Mouse (Mus musculus) right cerebral cortex, postnatal 10 days (tissue): ENCODE measurements around the gene Adamts9.
A peak's percentile ranks its signal among the peaks of the same experiment; 100 is the strongest.

ENCODE experiments used
- DNase-seq, 2 experiments: peaks; one replicate each; pipeline ENCODE4 v3.0.0; 2021; ENCODE audit warnings: low spot score in 2 of 2

Gene Adamts9

DNA sequence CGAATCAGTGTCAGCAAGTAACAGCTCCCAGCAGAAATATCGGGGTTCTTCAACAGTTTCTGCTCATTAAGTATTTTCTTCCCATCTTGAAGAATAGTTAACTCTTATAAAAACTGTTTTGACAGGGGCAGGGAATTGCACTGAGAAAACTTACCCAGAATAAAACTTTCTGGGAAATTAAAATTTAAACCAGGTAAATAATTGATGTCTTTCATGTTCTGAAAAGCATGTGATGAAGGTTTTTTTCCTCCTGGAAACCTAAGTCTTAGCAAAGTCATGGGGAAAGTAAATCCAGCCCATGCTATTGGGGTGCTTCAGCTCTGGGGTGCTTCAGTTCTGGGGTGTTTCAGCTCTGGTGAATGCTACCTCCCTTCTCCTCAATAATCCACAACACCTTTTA is 132.7 kb downstream of the Adamts9 start:
- DNase-seq: no peak

DNA sequence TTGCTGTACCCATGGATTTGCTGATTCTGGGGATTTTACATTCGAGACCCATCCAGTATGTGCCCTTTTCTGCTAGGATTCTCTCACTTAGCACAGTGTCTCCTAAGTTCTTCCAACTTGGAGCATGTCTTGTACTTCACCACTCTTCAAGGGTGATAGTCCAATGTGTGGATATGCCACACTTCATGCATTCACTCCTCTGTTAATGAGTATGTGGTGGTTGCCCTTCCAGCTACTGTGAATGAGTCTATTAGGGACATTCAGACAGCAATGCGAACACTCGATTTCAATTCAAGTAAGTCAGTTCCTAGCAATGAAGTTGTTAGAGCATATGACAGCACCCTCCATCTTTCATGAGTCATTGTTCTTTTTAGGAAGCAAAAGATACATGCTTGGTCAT is 133.5 kb downstream of the Adamts9 start:
- no peak for DNase-seq

DNA sequence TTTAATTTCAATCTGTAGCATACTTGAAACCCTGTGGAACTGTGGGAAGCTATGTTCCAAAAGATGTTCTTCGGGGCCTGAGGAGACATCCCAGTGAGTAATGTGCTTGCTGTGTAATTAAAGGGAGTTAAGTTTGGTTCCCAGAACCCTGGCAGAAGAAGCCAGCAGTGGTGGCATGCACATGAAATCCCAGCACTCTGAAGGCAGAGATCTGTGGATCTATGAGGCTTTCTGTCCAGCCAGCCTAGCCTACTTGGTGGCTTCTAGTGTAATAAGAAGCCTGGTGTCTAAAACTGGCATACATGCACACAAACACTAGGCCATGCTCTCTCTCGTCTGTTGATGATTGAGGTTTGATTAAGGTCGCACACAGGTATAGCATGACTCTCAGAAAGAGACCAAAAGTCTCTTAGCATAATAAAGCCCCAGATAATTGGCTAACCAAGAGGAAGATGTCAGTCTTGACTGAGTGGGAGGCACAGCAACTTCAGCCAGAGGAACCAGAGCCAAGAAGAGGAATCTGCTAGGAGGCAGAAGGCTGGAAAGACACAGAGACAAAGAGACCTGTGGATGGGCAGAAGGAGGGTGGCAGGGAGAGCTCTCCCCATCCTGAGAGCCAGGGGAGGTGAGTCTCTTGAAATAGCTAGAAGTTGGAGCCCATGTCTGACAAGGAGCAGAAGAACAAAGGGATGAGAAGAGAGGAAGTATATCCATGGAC is 138.9 kb downstream of the Adamts9 start:
- no peak for DNase-seq

DNA sequence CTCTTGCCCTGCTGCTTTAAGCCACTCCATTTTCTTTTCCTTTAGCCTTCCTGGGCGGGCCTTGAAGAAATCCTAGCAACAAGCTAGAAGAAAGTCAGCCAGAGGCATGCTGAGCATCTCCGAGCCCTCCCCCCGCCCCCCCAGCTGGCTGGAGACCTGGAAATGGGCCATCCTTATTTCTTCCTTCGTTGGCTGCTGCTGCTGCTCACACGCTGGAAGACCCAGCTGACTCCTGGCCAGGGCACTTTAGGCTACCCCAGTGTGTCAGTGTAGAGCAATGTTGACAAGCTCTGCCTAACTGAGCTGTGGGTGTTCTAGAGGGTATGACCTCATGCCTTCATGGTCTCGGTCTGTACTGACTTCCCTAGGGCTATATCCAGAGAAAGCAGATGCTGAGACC is 140.1 kb downstream of the Adamts9 start:
- peak; percentile 45 to 52 for DNase-seq

DNA sequence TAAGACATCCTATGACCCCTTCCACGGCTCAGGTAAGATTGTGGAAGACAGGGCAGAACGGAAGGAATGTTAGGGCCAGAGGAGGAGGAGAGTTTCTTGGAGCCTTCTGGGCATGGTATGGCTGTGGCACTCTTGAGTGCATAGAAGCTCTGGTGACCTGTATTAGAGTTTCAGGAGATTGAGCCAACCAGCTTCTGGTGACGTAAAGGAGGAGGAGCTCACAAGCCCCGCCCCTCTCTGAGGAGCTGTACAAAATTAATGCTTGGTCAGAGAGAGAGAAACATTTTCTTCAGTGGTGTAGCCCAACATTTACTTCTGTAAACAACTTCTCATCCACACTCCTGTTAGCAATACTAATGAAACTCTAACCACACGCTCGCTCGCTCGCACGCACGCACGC is 140.9 kb downstream of the Adamts9 start:
- DNase-seq: no peak

DNA sequence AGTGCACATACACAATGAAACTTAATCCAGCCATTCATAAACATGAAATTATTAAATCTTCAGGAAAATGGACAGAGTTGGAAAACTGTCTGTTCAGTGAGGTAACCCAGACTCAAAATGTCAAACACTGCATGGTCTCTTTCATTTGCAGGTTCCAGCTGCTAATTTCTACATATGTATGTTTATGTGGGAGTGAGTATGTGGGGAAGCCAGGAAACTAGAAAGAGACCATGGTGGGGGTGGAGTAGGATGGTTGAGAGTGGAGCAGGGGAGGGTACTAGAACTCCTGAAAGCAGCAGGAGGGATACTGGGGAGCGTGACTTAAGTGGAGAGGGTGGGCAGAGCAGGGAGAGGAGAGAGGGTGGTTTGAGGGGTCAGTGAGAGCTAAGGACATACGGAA is 141.8 kb downstream of the Adamts9 start:
- DNase-seq: no peak

DNA sequence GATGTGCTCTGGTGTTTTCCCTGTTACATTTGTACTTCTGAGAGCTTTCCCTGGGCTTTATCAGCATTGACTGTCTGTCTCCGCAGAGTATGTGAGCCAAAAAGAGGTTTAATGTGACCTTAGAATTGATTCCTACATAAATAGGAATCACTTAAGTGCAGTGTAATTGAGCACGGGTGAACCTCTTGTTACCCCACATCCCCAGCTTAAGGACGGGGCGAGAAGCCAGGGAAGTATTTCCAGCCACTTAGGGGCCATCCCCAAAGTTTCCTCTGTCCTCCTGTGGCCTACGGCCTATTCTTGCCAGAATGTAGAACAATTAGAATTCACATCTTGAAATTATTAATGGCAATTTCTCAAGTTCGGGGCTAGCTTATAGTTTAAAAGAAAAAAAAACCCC is 149.5 kb downstream of the Adamts9 start:
- DNase-seq: no peak

DNA sequence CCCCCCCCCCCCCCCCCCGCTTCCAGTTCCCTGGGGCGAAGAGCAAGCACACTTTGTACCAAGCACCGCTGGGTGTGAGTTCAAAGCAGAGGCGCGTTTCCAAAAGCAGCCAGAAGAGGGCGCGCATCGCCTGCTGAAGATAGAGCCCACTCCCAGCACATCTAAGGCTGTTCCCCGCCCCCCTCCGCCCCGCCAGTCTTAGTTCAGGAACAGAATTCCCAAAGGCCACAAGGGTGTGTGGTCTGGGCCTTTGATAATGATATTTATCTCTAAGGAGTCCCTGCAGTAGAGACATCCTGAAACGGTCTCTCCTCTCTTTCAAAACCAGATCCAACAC is 155.9 kb downstream of the Adamts9 start:
- DNase-seq: peak; percentile 90 to 92

DNA sequence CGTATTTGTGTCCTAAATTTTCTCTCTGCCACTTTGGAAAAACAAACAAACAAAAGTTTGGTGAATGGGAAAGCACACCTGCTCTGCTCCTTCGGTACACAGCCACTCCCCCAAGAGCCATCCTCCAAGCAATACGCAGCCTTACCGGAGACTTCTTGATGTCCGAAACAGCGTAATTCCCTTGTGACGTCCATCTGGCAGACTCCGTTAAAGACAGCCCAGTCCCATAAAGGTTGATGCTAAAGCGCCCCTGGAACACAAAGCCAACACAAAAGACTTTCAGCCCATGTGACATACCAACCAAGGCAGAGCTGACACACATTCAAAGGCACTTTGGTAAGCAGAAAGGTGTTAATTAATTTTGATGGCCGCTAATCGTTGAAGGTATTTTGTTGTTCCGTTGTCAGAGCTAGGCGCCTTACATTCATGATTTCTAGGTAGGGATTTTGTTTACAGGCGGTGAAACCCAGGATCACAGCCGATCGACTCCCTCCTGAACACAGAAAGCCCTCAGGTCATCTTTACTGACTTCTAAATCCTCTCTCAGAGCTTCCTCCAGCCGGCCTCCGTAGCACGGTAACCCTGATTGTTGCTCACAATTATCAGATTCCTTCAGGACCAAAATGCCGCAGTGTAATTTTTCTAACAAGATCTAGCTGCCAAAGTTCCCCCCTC is 156.5 kb downstream of the Adamts9 start:
- no peak for DNase-seq

DNA sequence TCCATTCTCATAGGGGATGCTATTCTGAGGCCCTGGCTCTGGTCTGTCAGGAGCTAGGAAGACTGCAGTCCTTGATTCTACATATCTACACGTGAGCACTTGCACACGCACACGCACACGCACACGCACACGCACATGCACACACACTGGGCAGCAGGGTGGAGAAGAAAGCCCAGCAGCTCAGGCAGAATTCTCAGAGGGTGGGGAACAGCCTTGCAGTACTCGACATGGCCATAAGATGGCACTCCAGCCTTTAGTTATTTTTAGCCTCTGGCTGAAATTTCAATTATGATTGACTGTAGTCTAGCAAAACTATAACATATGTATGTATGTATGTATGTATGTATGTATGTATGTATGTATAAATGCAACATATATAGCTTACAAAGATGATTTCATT is 158.5 kb downstream of the Adamts9 start:
- peak; percentile 52 to 73 for DNase-seq

DNA sequence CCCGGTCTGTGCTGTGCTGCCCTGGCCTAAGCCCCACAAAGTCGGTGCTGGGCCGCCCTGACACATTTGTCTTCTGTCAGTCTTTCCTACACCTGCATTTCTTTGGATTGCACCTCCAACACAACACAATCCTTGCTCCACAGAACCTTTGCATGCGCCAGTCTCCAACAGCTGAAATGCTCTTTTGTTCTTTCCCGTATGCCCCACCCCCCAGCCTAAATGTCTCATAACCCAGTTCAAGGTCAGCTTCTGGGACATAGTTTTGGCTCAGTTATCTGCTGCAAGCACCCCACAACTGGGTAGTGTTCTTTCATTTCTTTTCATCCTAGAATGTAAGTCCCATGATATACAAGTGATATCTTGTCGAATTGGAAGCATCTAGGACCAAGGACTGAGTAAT is 161.8 kb downstream of the Adamts9 start:
- DNase-seq: no peak

DNA sequence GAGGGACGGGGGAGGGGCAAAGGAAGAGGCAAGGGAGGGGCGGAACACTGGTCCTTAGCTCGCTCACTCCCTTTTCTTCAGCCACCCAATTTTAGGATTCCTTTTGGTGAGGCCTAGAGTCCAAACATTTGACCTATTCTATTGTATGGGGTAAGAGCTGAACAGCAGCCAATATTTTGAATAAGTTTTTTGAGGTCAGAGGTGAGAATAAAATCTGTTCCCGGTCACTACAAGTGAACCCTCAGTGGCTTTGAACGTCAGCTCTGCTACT is 163.4 kb downstream of the Adamts9 start:
- no peak for DNase-seq

DNA sequence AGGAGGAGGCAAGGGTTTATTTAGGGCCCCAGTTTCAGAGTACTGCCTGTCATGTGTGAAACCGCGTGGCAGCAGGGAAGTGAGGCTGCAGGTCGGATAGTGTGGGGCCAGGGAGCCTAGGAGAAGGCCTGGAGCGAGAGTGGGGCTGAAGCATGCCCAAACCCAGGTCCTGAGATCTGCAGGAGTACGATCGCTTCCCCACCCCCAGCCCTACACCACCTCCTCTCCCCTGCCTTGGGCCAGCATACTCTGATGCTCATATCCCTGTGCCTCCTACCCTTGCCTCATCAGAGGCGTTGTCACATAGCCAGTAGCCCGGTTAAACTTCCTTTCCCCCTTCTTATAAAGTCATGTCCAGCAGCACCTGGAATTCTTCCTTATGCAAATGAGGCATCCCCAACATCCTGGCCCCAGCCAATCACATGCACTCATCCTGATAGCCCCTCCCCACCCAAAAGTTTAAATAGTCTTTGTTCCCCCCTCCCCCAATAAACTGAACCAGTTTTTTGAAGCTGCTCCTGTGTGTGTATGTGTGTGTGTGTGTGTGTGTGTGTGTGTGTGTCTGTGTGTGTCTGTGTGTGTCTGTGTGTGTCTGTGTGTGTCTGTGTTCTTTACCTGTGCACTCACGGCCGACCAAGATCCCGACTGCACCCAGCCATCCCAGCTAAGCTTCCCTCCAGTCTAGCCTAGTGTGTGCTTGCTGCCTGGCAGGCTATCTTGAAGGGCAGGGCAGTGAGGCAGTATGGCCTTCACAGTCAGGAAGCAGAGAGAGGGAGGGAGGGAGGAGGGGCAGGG is 164.0 kb downstream of the Adamts9 start:
- no peak for DNase-seq

DNA sequence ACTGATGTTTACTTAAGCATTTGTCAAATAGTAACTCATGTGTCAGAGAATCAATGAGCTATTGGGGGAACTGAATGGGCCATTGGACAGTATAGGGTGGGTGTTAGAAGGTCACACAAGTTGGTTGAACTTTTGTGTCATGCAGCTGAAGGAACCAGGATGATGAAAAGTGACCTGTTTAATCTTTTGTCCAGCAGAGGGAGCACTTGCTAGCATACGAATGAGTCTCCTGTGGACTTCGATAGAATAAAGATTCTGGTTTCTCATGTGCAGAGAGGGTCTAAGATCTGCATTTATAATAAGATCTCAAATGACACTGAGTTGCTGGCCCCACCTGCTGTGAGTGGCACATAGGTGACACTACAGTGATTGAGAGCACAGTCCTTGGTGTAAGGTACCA is 166.9 kb downstream of the Adamts9 start:
- DNase-seq: peak in 1 of 2 experiments; percentile 44

DNA sequence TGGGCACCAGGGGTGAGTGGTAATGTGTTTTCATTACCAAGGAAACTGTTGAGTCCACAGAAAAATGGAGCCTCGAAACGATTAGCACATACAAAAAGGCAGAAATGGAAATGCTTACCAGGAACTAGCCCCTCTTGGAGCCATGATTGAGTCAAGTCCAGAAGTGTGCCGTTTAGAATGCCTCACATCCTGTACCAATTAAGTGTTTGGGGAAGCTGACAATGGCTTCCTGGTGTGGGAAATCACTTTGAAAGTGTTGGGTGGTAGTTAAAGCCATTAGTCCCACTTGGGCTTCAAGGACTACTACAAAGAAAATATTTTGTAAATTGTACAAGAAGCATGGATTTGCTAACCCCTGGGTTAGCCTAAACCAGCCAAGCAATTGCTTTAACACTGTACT is 180.9 kb downstream of the Adamts9 start:
- no peak for DNase-seq

DNA sequence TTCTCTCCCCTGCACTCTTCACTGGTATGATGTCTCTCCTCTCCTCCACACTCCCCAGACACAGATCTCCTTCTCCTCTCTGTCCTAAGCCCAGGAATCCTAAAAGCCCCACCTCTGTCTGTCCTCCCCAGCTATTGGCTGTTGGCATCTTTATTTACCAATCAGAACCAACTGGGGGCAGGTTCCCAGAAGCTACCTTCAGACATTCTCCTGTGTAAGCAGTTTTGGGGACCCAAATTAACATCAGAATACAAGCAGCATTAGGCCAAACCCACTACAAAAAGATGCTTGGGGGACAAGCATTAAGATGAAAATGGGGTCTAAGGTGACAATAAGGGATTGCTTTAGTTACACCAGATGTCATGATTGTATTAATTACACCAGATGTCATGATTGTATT is 183.7 kb downstream of the Adamts9 start:
- DNase-seq: no peak

DNA sequence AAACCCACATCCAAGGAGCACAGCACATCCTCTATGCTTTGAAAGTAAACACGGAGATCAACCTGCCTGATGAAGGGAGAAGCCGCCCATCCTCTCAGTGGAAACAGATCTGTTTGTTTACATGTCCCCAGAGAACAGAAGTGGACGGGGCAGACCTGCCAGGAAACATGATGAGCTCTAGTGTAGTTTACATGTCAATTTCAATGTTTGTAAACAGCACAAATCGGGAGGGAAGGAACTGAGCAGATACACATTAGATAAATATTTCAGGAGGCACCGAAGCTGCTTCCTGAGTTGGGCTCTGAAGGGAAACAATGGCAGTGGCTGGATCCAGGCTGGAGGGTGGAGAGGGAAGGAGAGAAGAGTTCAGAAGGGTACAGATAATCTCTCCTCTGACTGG is 187.5 kb downstream of the Adamts9 start:
- no peak for DNase-seq

DNA sequence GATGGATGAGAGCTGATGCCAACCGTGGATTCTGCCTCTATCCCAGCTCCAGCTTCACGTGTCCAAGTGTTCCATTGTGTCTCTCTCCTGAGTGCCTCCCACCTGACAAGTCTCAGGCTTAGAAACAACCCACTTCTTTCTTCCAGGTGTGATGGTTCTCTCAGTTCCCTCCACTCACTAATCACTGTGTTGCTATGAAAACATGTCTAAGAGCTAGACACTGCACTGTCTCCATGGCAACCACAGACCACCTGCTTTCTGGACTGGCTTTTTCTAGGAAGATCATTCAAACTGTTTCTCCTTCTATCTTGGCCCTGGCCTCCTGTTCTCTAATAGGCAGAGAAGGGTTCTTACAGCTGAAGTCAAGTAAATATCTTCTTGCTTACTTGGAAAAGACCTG is 190.6 kb downstream of the Adamts9 start:
- peak; percentile 65 to 81 for DNase-seq

DNA sequence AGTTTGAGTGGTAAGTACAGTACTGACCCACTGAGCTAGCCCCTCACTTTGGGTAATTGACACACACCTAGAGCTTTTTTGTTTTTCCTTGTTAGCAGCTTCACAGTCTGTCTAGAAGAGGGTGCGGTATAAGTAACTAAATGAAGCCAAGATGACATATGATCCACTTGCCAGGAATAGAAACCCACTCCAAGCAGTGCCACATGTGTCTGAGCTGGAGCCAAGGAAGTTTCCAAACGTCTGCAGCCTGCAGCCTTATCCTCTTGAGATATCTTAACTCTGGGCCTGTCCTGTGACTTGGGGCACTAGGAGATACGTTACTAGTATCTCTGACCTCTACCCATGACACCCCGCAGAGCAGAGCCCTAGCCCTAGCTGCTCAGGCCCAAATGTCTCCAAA is 193.9 kb downstream of the Adamts9 start:
- peak; percentile 40 to 60 for DNase-seq

DNA sequence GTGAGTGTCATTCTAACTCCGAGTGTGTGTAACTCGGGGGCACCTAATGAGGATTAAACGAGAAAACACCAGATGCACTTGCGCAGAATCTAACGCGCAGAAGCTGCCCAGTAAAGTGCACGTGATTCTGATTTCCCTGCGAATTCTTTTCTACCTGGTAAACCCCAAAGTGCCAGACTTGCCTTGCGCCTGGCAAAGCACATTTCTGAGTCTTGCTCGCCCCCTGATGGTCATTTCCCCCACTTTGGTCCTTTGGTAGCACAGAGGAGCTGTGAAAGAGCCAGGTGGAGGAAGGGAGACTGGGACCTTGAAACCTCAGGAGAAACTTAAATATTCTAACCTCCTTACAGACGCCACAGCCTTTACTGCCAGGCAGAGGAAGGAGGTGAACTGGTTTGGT is 199.7 kb downstream of the Adamts9 start:
- DNase-seq: peak; percentile 87 to 90

DNA sequence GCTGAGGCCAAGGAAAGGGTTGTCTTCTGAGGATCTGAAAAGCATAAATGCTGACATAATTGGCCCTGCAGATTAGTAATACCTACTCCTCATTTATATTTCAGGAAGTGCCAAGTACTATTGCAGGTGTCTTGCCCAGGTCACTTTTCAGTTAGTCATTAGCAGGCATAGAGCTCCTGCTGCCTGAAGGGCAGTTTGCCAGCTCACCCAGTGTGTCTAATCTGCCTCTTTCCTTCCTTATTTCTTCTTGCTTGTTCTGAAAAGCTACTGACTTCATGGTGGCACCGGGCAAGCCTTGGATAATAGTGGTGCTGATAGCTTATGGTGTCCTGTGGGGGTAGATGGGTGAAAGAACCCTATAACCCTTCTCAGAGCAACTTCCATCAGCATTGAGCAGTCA is 206.2 kb downstream of the Adamts9 start:
- DNase-seq: peak in 1 of 2 experiments; percentile 43

DNA sequence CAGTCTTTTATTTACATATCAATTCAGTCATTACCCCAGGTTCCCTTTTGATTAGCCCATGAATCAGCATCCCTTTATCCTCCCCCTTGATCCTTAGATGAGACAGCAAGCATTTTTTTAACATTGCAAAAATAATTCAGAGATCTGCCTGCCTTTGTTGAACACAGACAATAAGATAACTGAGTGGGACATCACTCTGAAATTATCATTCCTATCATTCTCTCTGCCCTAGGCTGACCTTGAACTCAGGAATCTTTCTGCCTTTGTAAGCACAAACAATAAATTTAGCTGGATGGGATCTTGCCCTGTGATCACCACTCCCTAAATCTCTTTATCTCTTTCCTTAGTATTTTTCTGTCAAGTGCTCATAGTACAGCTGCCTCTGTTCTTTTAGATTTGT is 209.6 kb downstream of the Adamts9 start:
- DNase-seq: no peak

DNA sequence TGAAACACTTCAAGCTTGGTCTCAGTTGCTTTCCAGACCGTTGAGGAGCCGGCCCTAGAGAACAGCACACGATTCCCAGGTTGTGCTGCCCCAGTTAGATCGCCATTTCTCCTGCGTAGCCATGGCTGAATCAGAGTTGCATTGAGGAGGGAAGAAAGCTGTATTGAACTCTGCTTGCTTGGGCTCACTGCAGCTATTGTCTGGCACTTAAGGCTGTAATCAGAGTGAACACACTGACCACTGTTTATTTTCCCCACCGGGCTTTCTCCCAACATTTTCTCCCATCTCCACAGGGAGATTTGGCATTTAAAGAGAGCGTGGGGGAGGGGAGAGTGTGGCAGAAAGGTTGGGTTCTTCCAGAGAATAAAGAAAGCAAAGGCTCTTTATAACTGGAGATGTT is 214.8 kb downstream of the Adamts9 start:
- DNase-seq: peak; percentile 70 to 72
